Mouse (Mus musculus): Measurements from ENCODE around the gene BC051142.

Gene BC051142

DNA sequence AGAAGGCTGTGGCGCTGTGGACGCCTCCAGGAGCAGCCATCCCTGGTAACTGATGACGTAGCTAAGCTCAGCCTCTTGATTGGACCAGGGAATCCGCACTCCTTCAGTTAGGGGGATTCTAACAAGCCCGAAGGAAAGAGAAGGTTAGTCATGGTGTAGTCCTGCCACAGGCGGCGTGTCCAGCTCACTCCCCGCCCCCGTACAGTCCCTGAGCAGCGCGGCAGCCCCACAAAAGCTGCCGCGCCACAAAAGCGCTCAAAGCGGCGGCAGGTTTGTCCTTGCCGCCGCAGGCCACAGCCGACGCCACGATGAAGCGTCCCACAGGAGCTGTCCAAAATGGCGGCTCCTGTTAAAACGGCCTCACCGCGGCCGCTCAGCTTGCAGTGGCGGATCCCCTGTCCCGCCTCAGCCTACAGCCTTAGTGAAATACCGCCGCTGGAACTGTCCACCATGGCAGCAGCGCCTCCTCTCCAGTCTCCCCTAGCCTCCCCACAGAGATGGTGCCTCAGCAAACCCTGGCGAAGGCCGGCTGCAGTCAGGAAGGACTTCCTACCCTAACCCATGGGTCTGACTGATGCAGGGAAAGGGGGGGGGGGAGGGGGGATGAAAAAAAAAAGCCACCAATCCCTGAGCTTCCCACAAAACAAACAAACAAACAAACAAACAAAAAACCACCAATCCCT is at the start of gene BC051142:
Gene BC051142, plus strand, starts transcription at position 110 of the 683 bp plus-strand sequence.
- DNase-seq (ENCODE audit: low read depth): no peak

GRCm38 (mm10) chr17:34349429-34349828 is 49.2 kb upstream of the BC051142 start:
- DNase-seq (ENCODE audit: low read depth): peak; percentile 83

DNA sequence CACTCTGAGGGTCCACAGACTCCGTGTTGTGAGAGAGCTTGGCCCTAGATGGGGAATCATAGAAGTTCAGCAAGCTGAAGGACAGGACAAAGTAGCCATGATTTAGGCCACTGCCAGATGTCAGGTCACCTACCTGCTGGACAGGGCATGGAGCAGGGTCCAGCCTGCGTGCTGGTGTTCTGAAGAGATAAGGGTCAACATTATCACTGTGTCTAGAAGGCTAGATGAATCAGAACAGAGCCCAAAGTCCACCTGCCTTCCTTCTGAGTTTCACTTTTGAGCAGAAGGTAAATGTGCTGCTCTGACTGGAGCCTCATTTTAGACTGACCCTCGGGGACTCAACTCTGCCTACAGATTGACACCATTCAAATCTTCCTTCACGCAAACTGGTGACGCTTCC is 44.1 kb upstream of the BC051142 start, which contains the start of gene Btnl2:
Gene Btnl2, plus strand, starts transcription at position 284 of the 400 bp plus-strand sequence.
- DNase-seq (ENCODE audit: low read depth): no peak

DNA sequence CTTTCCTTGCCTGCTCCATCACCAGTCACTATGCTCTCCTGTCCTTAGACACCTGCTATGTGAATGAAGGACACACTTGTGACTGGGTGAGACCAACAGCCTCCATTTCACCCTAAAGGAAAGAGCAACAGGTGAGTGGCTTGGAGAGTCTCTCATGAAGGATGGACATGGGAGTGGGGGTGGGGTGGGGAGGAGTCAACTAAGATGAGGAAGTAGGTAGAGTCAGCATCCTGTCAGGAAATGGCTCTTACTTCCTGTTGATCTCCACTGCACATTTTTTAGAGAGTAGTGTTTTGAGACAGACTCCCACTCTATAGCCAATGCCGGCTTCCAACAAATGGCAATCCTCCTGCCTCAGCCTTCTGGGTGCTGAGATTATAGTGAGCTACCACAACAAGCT is 43.7 kb upstream of the BC051142 start:
- peak; percentile 27 for DNase-seq (ENCODE audit: low read depth)

DNA sequence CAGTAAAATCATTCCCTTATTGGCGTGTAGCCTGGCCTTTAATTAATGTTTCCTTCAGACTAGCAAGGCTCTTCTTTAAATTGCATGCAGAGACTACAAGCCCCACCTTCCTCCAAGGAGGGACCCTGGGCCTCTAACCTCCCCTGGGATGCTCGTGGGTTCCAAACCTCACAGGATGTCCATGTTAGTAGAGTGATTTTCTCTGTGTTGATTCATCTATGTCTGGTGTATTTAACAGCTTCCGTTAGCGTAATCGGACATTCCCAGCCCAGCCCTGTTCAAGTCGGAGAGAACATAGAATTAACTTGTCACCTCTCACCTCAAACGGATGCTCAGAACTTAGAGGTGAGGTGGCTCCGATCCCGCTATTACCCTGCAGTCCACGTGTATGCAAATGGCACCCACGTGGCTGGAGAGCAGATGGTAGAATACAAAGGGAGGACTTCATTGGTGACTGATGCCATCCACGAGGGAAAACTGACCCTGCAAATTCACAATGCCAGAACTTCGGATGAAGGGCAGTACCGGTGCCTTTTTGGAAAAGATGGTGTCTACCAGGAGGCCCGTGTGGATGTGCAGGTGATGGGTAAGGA is 35.6 kb upstream of the BC051142 start:
- no peak for DNase-seq (ENCODE audit: low read depth)

GRCm38 (mm10) chr17:34363676-34364310 is 34.8 kb upstream of the BC051142 start:
- DNase-seq (ENCODE audit: low read depth): peak; percentile 18

DNA sequence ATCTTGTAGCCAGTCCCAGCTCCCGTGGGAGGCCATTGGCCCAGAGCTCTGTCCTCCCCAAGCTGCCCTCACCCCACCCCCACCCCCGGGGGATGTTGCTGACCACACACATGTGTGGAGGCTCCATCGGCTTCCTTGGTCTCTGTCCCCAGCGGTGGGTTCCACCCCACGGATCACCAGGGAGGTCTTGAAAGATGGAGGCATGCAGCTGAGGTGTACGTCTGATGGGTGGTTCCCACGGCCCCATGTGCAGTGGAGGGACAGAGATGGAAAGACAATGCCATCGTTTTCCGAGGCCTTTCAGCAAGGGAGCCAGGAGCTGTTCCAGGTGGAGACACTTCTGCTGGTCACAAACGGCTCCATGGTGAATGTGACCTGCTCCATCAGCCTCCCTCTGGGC is 33.6 kb upstream of the BC051142 start:
- DNase-seq (ENCODE audit: low read depth): no peak

DNA sequence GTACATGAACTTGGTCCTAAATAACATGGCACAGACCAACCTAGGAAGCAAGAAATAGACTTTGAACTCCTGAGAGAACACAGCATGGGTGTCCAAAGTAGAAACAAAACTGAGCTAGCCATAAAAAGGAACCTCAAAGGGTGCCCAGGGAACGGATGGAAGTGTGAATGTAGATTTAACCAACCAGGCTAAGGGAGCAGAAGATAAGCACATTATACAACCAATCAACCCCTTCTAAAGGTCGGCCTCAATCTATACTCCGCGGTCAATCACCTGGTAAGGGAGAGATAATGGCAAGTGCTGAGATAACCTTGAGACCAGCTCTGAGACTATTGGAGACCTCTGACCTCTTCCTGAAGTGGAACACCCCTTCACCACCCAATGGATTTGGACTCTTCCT is 28.1 kb upstream of the BC051142 start:
- no peak for DNase-seq (ENCODE audit: low read depth)

DNA sequence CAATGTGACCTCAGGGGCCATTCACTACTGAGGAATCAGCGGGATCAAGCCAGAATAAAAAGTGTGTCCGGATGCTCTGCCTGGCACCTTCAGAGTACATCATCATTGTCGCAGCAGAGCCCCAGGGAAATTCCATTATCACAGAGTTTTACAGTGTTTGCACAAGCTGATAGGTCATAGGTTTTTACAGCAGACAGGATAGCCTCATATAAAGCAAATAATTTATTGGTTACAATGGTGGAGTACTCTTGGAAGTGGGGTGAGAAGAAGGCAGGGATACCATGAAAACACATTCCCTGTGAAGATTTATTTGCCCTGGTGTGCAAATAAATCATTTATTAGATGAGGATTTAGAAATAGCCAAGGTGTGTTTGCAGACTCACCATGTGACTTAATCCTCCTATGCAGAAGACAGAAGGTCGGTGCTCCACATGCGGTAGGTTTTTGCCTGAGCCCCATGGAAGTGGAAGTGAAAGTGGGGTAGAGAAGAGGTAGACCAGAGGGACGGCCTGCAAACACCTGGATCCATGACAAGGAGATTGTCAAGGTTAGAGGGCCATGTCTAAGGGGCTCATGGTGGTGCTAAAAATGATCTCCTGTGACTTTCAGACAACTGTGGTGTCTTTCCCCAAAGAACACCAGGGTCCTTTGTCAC is 25.4 kb upstream of the BC051142 start:
- no peak for DNase-seq (ENCODE audit: low read depth)

- DNase-seq (ENCODE audit: low read depth): no peak
Observed at GRCm38 (mm10) chr17:34376847-34377246, 21.8 kb upstream of the BC051142 start, which contains the start of gene Btnl1. TSS of gene Btnl1 (plus strand) at chr17:34377132.

DNA sequence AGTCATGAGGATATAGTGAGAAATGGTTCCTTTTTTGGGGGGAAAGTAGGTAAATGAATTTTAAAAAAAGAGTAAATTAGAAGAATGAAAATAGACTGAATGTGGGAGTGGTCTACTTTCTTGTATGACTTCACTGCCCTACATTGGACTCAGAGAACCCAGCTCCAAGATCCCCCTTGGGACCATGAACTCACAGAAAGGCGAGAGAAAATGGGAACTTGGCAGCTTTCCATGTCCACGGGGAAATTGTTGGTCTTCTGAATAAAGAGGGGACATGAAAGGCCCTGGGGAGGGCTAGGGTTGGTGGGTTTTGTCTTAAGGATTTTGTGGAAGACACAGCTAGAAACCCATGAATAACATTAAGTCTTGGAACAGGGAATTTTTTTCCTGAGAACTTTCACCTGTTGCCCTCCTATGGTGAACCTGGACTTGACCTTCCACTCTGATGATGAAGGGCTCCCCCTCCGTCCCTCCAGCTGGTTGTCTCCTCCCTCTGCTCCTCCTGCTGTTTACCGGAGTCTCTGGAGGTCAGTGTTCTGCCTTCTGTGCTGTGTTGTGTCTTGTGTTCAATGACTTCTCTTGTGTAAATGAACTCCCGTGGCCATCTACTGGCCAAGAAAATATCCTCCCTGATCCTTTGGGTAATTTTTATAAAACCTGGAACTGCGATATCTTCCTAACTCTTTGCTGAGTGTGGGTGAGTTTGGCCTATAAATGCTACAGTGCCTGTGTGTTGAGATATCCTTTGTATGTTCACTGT is 21.0 kb upstream of the BC051142 start:
- no peak for DNase-seq (ENCODE audit: low read depth)

DNA sequence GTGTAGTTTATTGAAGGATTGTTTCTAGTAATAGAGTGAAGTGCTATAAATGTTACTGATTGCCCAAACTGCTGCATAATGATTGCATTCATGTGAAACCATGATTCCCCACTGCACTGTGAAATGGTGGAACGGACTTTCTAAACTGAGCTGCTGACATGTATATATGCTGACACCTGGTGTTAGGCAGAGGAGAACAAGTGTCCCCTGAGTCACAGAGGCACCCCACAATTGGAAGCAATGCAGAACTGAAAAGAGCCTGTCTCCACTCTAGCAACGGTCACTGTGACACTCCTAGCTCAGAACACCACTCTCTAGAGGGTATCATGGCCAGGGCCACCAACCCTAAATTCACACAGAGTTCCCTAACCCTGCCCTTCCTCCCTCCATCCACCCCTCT is 19.9 kb upstream of the BC051142 start:
- no peak for DNase-seq (ENCODE audit: low read depth)

DNA sequence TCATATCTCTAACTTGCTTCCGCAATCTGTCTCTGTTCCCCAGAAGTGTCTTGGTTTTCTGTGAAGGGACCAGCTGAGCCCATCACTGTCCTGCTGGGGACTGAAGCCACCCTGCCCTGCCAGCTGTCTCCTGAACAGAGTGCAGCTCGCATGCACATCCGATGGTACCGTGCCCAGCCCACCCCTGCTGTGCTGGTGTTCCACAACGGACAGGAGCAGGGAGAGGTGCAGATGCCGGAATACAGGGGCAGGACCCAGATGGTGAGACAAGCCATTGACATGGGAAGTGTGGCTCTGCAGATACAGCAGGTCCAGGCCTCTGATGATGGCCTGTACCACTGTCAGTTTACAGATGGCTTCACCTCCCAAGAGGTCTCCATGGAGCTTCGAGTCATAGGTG is 19.2 kb upstream of the BC051142 start:
- no peak for DNase-seq (ENCODE audit: low read depth)

GRCm38 (mm10) chr17:34381876-34382275 is 16.7 kb upstream of the BC051142 start:
- no peak for DNase-seq (ENCODE audit: low read depth)

- DNase-seq (ENCODE audit: low read depth): peak; percentile 51
Observed at GRCm38 (mm10) chr17:34383212-34383611, 15.4 kb upstream of the BC051142 start.

GRCm38 (mm10) chr17:34384699-34385098 is 13.9 kb upstream of the BC051142 start:
- no peak for DNase-seq (ENCODE audit: low read depth)

DNA sequence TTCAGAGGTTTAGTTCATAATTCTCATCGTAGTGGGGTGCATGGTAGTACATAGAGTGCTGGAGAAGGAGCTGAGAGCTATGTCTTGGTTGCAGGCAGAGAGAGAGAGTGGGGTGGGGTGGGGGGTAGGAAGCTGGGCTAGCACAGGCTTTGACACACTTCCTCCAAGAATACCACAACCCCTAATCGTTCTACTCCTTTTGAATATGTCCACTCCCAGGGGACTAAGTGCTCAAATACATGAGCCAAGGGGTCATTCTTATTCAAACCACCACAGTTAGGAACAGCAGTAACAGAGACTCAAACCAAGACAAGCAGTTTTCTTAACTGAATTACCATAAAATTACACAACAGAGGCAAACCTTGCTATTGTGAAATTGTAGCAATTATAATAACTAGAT is 12.0 kb upstream of the BC051142 start:
- DNase-seq (ENCODE audit: low read depth): no peak

- DNase-seq (ENCODE audit: low read depth): peak; percentile 54
Observed at GRCm38 (mm10) chr17:34388513-34388912, 10.1 kb upstream of the BC051142 start.

GRCm38 (mm10) chr17:34391507-34391906 is 7.1 kb upstream of the BC051142 start:
- no peak for DNase-seq (ENCODE audit: low read depth)

DNA sequence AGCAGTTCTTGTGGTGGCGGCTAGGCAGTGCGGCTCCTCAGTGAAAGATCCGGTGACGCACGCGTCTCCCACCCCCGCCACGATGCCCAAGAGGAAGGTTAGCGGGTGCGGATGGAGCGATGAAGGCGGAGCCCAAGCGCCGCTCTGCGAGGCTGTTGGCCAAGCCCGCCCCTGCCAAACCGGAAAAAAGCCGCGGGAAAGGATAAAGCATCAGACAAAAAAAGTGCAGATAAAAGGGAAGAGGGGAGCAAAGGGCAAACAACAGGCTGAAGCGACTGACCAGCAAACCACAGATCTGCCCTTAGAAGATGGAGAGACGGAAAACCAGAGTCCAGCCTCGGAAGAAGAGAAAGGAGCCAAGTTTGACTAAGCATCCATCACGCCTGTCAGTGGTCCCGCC is 6.3 kb upstream of the BC051142 start:
- no peak for DNase-seq (ENCODE audit: low read depth)

DNA sequence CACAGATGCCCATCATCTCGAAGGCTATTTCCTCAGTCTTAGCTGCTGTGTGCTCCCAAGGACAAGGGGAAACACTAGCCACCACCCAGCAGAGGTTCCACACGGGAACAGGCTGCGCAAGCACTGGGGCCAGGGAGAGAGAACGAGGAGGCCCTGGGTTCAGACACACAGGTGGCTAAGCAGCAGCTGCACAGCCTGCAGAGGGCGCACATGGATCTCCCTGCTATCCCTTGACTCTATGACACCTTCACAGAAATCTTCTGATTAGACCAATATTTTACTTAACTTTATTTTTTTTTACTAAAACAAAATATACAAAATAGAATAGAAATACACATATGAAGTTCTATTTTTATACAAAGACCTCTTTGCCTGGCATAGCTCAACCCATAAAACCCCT is 1.3 kb upstream of the BC051142 start:
- DNase-seq (ENCODE audit: low read depth): peak; percentile 31
